Mouse (Mus musculus) cerebellum, adult 2 months (tissue): ENCODE results near the gene Enox1. TPM values are rescaled to one million over a fixed set of nuclear protein-coding genes. Genes with fewer than 3 reads are reported as not detected.

Experiments
- DNase-seq, 2 experiments: peaks; one replicate each; pipeline ENCODE4 v3.0.0; 2021
- H3K27ac ChIP-seq: fragments of 200-500 bp; 2 replicates; pipeline ENCODE4 v1.5.1; 2012; ENCODE audit warnings: low read length, control low read depth, inconsistent platforms; ENCODE audit not compliant: insufficient read depth
- H3K27me3 ChIP-seq: fragments of 200-500 bp; 2 replicates; pipeline ENCODE4 v1.6.1; 2012; ENCODE audit warnings: inconsistent platforms, mild to moderate bottlenecking, low read length, moderate library complexity; ENCODE audit not compliant: control insufficient read depth, insufficient read depth
- H3K4me1 ChIP-seq: fragments of 200-500 bp; 2 replicates; pipeline ENCODE4 v1.6.1; 2011; ENCODE audit warnings: low read length; ENCODE audit not compliant: control insufficient read depth, insufficient read depth
- H3K4me3 ChIP-seq: fragments of 200-500 bp; replicated peaks from 2 replicates; pipeline ENCODE3; 2011; ENCODE audit warnings: mild to moderate bottlenecking, low read depth, low read length, control low read depth; ENCODE audit not compliant: insufficient read depth
- CTCF ChIP-seq: fragments of 200-500 bp; IDR thresholded peaks from 2 replicates; pipeline ENCODE4 v1.5.1; 2011; ENCODE audit warnings: low read depth, mild to moderate bottlenecking, control low read depth, low read length, moderate library complexity, borderline replicate concordance; ENCODE audit not compliant: insufficient read depth
- POLR2A ChIP-seq: fragments of 200-500 bp; IDR thresholded peaks from 2 replicates; pipeline ENCODE4 v1.6.1; 2011; ENCODE audit warnings: low read length, control low read depth, borderline replicate concordance; ENCODE audit not compliant: insufficient read depth
- WGBS: fragments of 180-500 bp; shearing (Covaris S2); methylation state at CpG from one replicate; pipeline ENCODE4 v1.1.7; 2018; 5-methylcytosine and 5-hydroxymethylcytosine counted together
- polyA plus RNA-seq: library from polyadenylated mRNA; depleted of rRNA; stranded (reverse); fragments of >200 nt; gene quantifications from 2 replicates; pipeline ENCODE4 v1.2.3, GENCODE M21; 2012

The Enox1 gene
- polyA plus RNA-seq, 1 experiment, result 15.2 TPM

GRCm38 (mm10) chr14:77210889-77211288 lies 54.3 kb downstream of the Enox1 start:
- H3K27ac ChIP-seq, result no peak overlapping the region
- H3K4me3 ChIP-seq, result no peak overlapping the region
- 89% methylated on average over 8 of the region's 8 CpGs for WGBS
- TF ChIP-seq POLR2A (no peak), CTCF (no peak)
- DNase-seq, result no peak
- no peaks in the 10 kb centered on the region for H3K27me3 ChIP-seq
- H3K4me1 ChIP-seq, result peaks cover 8% of the 10 kb centered on the region

DNA sequence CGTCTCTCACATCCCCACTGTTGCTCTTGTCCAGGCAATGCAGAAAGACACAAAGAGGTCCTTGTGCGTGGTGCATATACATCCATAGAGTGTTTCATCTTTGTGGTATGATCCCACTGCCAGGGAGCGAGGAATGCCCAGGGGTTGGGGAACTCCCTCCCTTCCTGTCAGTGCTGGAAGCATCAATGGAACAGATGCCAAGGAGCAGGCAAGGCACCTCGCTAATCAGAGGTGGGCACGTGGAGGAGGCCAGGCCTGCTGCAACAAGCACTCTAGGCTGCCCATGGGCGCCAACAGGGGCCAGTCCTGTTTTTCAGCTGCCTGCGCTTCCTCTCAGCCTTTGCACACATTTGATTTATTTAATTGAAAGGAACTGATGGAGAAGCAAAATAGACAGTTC lies 56.6 kb downstream of the Enox1 start:
- Histone ChIP-seq H3K4me3 (no peak overlapping the region), H3K27ac (no peak overlapping the region), H3K27me3 (no peaks in the 10 kb centered on the region), H3K4me1 (peaks cover 8% of the 10 kb centered on the region)
- WGBS, result 65% methylated on average over 7 of the region's 7 CpGs
- no peak for DNase-seq
- TF ChIP-seq POLR2A (no peak), CTCF (no peak)

- Histone ChIP-seq H3K27ac (no peak overlapping the region), H3K4me1 (peaks cover 8% of the 10 kb centered on the region), H3K27me3 (no peaks in the 10 kb centered on the region), H3K4me3 (no peak overlapping the region)
- WGBS, result 42% methylated on average over 6 of the region's 6 CpGs
- DNase-seq, result peak in 1 of 2 experiments; percentile 29
- TF ChIP-seq CTCF (no peak), POLR2A (no peak)
Measured at GRCm38 (mm10) chr14:77214848-77215247, 58.3 kb downstream of the Enox1 start.

- no peak overlapping the region for H3K4me3 ChIP-seq
- no peak overlapping the region for H3K27ac ChIP-seq
- DNase-seq, result no peak
- no peaks in the 10 kb centered on the region for H3K27me3 ChIP-seq
- H3K4me1 ChIP-seq, result no peaks in the 10 kb centered on the region
- TF ChIP-seq POLR2A (no peak), CTCF (no peak)
- 85% methylated on average over 10 of the region's 10 CpGs for WGBS
Measured at GRCm38 (mm10) chr14:77225346-77225745, 68.8 kb downstream of the Enox1 start.

DNA sequence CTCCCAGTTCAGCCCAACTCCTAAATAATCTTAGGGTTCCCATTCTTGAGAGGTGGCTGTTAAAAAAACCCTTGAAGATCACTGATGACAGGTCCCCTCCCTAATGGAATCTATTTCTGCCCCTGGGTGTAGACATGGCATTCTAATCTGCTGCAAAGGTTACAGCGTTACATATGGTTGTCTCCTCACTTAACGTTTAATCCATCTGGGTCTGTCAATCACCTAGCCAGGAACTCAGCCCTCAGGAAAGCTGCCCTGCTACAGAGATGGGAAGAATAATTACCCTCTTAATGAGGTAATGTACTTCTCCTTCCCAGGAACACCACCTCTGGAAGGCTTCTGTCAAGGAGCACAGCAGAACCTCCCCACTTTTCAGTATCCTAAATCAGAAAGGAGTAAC lies 82.2 kb downstream of the Enox1 start:
- TF ChIP-seq CTCF, result no peak
- TF ChIP-seq POLR2A, result no peak
- Histone ChIP-seq H3K4me3 (no peak overlapping the region), H3K4me1 (peaks cover 2% of the 10 kb centered on the region; the same call in 1 of the 2 replicates), H3K27me3 (no peaks in the 10 kb centered on the region), H3K27ac (no peak overlapping the region)
- no peak for DNase-seq
- WGBS, result 75% methylated on average over 2 of the region's 2 CpGs

GRCm38 (mm10) chr14:77239360-77239759 lies 82.8 kb downstream of the Enox1 start:
- WGBS, result 77% methylated on average over 4 of the region's 4 CpGs
- no peak overlapping the region for H3K27ac ChIP-seq

DNA sequence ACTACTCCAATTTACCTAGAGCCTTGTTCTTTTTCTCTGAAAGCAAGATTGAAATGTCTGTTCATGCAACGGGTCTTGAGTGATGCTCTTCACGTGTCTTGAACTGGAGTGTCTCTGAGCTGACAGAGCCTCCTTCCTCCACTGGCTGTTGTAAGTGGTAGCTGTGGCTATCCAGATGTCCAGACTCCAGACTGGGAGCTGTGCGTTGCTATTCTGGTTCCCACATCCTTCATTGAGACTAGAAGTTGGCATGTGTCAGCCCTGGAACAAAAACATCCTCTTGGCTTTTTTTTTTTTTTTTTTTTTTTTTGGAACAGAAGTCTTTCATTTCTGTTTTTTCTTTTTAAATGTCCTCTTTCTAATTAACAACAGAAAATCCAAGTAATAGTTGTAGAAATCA lies 90.4 kb downstream of the Enox1 start:
- no peak for TF ChIP-seq CTCF
- TF ChIP-seq POLR2A, result no peak
- no peak overlapping the region for H3K27ac ChIP-seq
- DNase-seq, result no peak
- no peak overlapping the region for H3K4me3 ChIP-seq
- no peaks in the 10 kb centered on the region for H3K27me3 ChIP-seq
- 82% methylated on average over 3 of the region's 3 CpGs for WGBS
- peaks cover 5% of the 10 kb centered on the region for H3K4me1 ChIP-seq

More at GRCm38 (mm10) chr14:77239360-77239759, 82.8 kb downstream of the Enox1 start:
- Histone ChIP-seq H3K27me3 (no peaks in the 10 kb centered on the region), H3K4me1 (peaks cover 2% of the 10 kb centered on the region; the same call in 1 of the 2 replicates), H3K4me3 (no peak overlapping the region)
- no peak for TF ChIP-seq CTCF
- TF ChIP-seq POLR2A, result no peak
- no peak for DNase-seq

- H3K27ac ChIP-seq, result no peak overlapping the region
- TF ChIP-seq POLR2A (no peak), CTCF (no peak)
- no peaks in the 10 kb centered on the region for H3K27me3 ChIP-seq
- peaks cover 5% of the 10 kb centered on the region for H3K4me1 ChIP-seq
- WGBS, result 60% methylated on average over 5 of the region's 5 CpGs
- H3K4me3 ChIP-seq, result no peak overlapping the region
- peak in 1 of 2 experiments; percentile 66 for DNase-seq
Measured at GRCm38 (mm10) chr14:77248426-77248825, 91.9 kb downstream of the Enox1 start.
